Mouse (Mus musculus) cortical plate, adult 2 months (tissue): ENCODE measurements around the gene Atxn7l1.

Source experiments
- CTCF ChIP-seq: fragments of 200-500 bp; IDR thresholded peaks from 2 replicates; pipeline ENCODE4 v1.5.1; 2011; ENCODE audit warnings: mild to moderate bottlenecking, control low read depth, low read length; ENCODE audit not compliant: insufficient read depth; ENCODE audit errors: extremely low read depth
- POLR2A ChIP-seq: fragments of 200-500 bp; IDR thresholded peaks from 2 replicates; pipeline ENCODE4 v1.6.1; 2011; ENCODE audit warnings: mild to moderate bottlenecking, low read length, control low read depth; ENCODE audit not compliant: insufficient read depth; ENCODE audit errors: extremely low read depth

DNA sequence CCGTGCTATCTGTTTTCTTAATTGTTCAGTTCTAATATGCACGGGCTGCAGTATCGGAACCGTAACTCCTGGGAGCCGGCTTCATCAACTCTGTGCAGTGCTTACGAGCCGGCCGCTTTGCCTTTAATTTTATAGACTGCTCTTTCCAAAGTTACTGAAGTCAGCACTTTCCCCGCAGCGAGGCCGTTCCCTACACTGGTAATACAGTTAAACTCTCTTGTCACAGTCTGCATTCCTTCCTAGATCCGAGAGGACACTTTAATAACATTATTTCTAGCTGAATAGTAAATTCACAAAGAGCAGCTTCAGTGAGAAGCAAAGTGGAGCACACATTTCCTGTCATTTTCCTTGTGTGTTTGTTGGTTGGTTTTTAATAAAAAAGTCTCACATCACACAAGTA lies 124.4 kb downstream of the Atxn7l1 start:
- TF ChIP-seq CTCF (no peak), POLR2A (no peak)
